Mouse (Mus musculus): Measurements from ENCODE around the gene Egfr.

GRCm38 (mm10) chr11:16809161-16809967 is 57.4 kb downstream of the Egfr start:
- TF ChIP-seq POLR2A (IDR thresholded peaks at IDR 0.05; ENCODE audit: borderline replicate concordance, insufficient read depth, low read length) (no peak), CTCF (IDR thresholded peaks at IDR 0.05; ENCODE audit: borderline replicate concordance, insufficient read depth, low read depth, low read length) (no peak)

Measured in cerebellum, adult 2 months (tissue).